Mouse (Mus musculus) heart, embryonic 16.5 days (tissue): Measurements from ENCODE around the gene G6pc2. TPM values are rescaled to one million over a fixed set of nuclear protein-coding genes. Genes with fewer than 3 reads are reported as not detected.

Experiments
- ATAC-seq: fragments of 200-750 bp; cut with Nextera tagmentation; replicated peaks from 2 replicates; pipeline ENCODE4 v1.8.0; 2017; ENCODE audit warnings: moderate number of reproducible peaks; ENCODE audit not compliant: insufficient read depth, low FRiP score; ENCODE audit errors: extremely low read depth
- H3K27ac ChIP-seq: fragments of 300-500 bp; sonication (generic); 2 replicates; pipeline ENCODE4 v1.5.1; 2014; ENCODE audit warnings: mild to moderate bottlenecking, low read length, control low read depth, moderate library complexity
- H3K27me3 ChIP-seq: fragments of 300-500 bp; sonication (generic); 2 replicates; pipeline ENCODE4 v1.6.1; 2014; ENCODE audit warnings: low read length, mixed read lengths; ENCODE audit not compliant: control insufficient read depth, insufficient read depth
- H3K36me3 ChIP-seq: fragments of 300-500 bp; sonication (generic); 2 replicates; pipeline ENCODE4 v1.6.1; 2014; ENCODE audit not compliant: control insufficient read depth, insufficient read depth
- H3K4me1 ChIP-seq: fragments of 300-500 bp; sonication (generic); 2 replicates; pipeline ENCODE4 v1.6.1; 2014; ENCODE audit warnings: low read length, mixed read lengths; ENCODE audit not compliant: control insufficient read depth, insufficient read depth
- H3K4me2 ChIP-seq: fragments of 300-500 bp; sonication (generic); 2 replicates; pipeline ENCODE4 v1.6.1; 2014; ENCODE audit warnings: low read depth, mild to moderate bottlenecking, control low read depth, low read length
- H3K4me3 ChIP-seq: fragments of 300-500 bp; sonication (generic); 2 replicates; pipeline ENCODE4 v1.5.1; 2014; ENCODE audit warnings: mild to moderate bottlenecking, control low read depth, low read length
- H3K9ac ChIP-seq: fragments of 300-500 bp; sonication (generic); 2 replicates; pipeline ENCODE4 v1.6.1; 2014; ENCODE audit warnings: low read length, control low read depth
- H3K9me3 ChIP-seq: fragments of 300-500 bp; sonication (generic); replicated peaks from 2 replicates; pipeline ENCODE4 v1.6.1; 2016; ENCODE audit warnings: low read length; ENCODE audit not compliant: control insufficient read depth
- WGBS: fragments of 180-500 bp; shearing (Covaris S2); extraction: QIAGEN DNeasy Blood & Tissue Kit; methylation state at CpG from one replicate; pipeline ENCODE4 v1.1.7; 2014; 5-methylcytosine and 5-hydroxymethylcytosine counted together
- polyA plus RNA-seq: library from polyadenylated mRNA; unstranded; fragments of >200 nt; fragmentation: Nextera tagmentation; extraction: Ambion mirVana; gene quantifications from 2 replicates; pipeline ENCODE4 v1.2.1, GENCODE M21; 2015

The G6pc2 gene
- polyA plus RNA-seq, 1 experiment from 2014 or later = not detected

- WGBS = 91% methylated on average over 9 of the region's 9 CpGs
- ATAC-seq = no peak
These were observed 16.0 kb downstream of the G6pc2 start for GRCm38 (mm10) chr2:69226876-69227275.

GRCm38 (mm10) chr2:69228635-69229034 lies 17.8 kb downstream of the G6pc2 start:
- WGBS = 80% methylated on average over 6 of the region's 6 CpGs
- Histone ChIP-seq H3K9me3 (no peaks in the 10 kb centered on the region), H3K4me3 (no peak overlapping the region), H3K36me3 (no peaks in the 10 kb centered on the region), H3K9ac (no peak overlapping the region), H3K4me1 (no peaks in the 10 kb centered on the region), H3K27me3 (no peaks in the 10 kb centered on the region), H3K27ac (no peak overlapping the region), H3K4me2 (no peak overlapping the region)
- no peak for ATAC-seq

More at GRCm38 (mm10) chr2:69226876-69227275, 16.0 kb downstream of the G6pc2 start:
- Histone ChIP-seq H3K27me3 (no peaks in the 10 kb centered on the region), H3K4me3 (no peak overlapping the region), H3K27ac (no peak overlapping the region), H3K9ac (no peak overlapping the region), H3K36me3 (no peaks in the 10 kb centered on the region), H3K4me1 (no peaks in the 10 kb centered on the region; the same call in 1 of the 2 replicates), H3K4me2 (no peak overlapping the region), H3K9me3 (no peaks in the 10 kb centered on the region)

DNA sequence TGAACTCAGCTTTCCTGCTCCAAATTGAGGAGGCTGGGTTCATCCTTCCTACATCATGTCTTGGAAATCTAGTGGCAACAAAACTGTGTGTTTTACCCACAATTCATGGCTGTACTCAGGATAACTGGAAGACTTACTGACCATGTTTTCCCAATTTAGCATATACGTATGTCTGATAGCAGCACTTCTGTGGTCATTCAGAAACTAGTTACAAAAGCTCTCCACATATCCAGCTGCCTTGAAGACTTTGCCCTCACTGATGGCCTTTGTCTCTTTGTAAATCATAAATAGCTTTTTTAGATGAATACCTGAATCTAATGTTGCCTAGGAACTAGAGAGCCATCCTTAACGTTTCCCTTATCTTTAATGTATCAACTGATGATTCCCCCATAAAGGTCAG lies 19.3 kb downstream of the G6pc2 start:
- Histone ChIP-seq H3K4me1 (no peaks in the 10 kb centered on the region), H3K4me2 (no peak overlapping the region), H3K27ac (no peak overlapping the region), H3K36me3 (no peaks in the 10 kb centered on the region), H3K9ac (no peak overlapping the region), H3K27me3 (no peaks in the 10 kb centered on the region), H3K9me3 (no peaks in the 10 kb centered on the region), H3K4me3 (no peak overlapping the region)
- WGBS = 75% methylated on average over 2 of the region's 2 CpGs
- no peak for ATAC-seq

DNA sequence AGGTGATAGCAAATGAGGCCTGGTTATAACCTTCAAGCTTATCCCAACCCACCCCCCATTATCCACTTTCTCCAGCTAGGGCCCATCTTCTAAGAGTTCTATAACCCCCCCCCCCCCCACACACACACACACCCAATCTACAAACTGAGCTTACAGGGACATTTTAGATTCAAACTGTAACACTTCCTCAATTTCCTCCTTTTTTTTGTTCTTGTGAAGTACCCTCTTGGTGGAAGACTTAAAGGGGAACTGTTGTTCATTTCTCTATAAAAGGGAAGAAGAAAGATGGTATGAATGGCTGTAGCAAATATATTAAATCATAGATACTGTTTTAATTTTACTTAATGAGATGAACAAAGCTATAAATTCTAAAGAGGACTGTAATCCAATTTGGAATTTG lies 21.2 kb downstream of the G6pc2 start:
- ATAC-seq = no peak
- no peaks in the 10 kb centered on the region for H3K36me3 ChIP-seq
- no peaks in the 10 kb centered on the region for H3K9me3 ChIP-seq
- H3K4me3 ChIP-seq = no peak overlapping the region
- H3K4me2 ChIP-seq = no peak overlapping the region
- H3K27ac ChIP-seq = no peak overlapping the region
- no peaks in the 10 kb centered on the region for H3K4me1 ChIP-seq
- no peak overlapping the region for H3K9ac ChIP-seq
- no peaks in the 10 kb centered on the region for H3K27me3 ChIP-seq

GRCm38 (mm10) chr2:69234976-69235678 lies 24.3 kb downstream of the G6pc2 start:
- Histone ChIP-seq H3K9me3 (no peaks in the 10 kb centered on the region), H3K4me1 (no peaks in the 10 kb centered on the region), H3K27me3 (no peaks in the 10 kb centered on the region), H3K4me2 (no peak overlapping the region), H3K27ac (no peak overlapping the region), H3K9ac (no peak overlapping the region), H3K4me3 (no peak overlapping the region), H3K36me3 (no peaks in the 10 kb centered on the region)
- WGBS = 89% methylated on average over 5 of the region's 5 CpGs
- no peak for ATAC-seq

GRCm38 (mm10) chr2:69239315-69239714 lies 28.4 kb downstream of the G6pc2 start:
- Histone ChIP-seq H3K4me3 (no peak overlapping the region), H3K9ac (no peak overlapping the region), H3K36me3 (no peaks in the 10 kb centered on the region), H3K4me2 (no peak overlapping the region), H3K27me3 (no peaks in the 10 kb centered on the region), H3K27ac (no peak overlapping the region), H3K9me3 (no peaks in the 10 kb centered on the region), H3K4me1 (no peaks in the 10 kb centered on the region)
- 81% methylated on average over 9 of the region's 9 CpGs for WGBS
- no peak for ATAC-seq

GRCm38 (mm10) chr2:69244924-69245323 lies 34.1 kb downstream of the G6pc2 start:
- no peak overlapping the region for H3K4me2 ChIP-seq
- no peaks in the 10 kb centered on the region for H3K36me3 ChIP-seq
- no peaks in the 10 kb centered on the region for H3K4me1 ChIP-seq
- no peaks in the 10 kb centered on the region for H3K27me3 ChIP-seq
- H3K4me3 ChIP-seq = no peak overlapping the region
- no peak overlapping the region for H3K9ac ChIP-seq
- no peak overlapping the region for H3K27ac ChIP-seq
- no peaks in the 10 kb centered on the region for H3K9me3 ChIP-seq
- WGBS = 41% methylated on average over 2 of the region's 2 CpGs
- ATAC-seq = no peak

- no peaks in the 10 kb centered on the region for H3K36me3 ChIP-seq
- H3K4me3 ChIP-seq = no peak overlapping the region
- no peaks in the 10 kb centered on the region for H3K9me3 ChIP-seq
- ATAC-seq = no peak
- H3K4me1 ChIP-seq = no peaks in the 10 kb centered on the region
- 92% methylated on average over 1 of the region's 1 CpGs for WGBS
- H3K4me2 ChIP-seq = no peak overlapping the region
- no peak overlapping the region for H3K27ac ChIP-seq
- H3K9ac ChIP-seq = no peak overlapping the region
- H3K27me3 ChIP-seq = no peaks in the 10 kb centered on the region
These were observed 36.2 kb downstream of the G6pc2 start for GRCm38 (mm10) chr2:69247081-69247480.

- H3K9me3 ChIP-seq = no peaks in the 10 kb centered on the region
- no peak overlapping the region for H3K4me3 ChIP-seq
- H3K4me2 ChIP-seq = no peak overlapping the region
- H3K27ac ChIP-seq = no peak overlapping the region
- H3K36me3 ChIP-seq = no peaks in the 10 kb centered on the region
- H3K9ac ChIP-seq = no peak overlapping the region
- no peaks in the 10 kb centered on the region for H3K4me1 ChIP-seq
- WGBS = 58% methylated on average over 16 of the region's 16 CpGs
- H3K27me3 ChIP-seq = no peaks in the 10 kb centered on the region
- no peak for ATAC-seq
These were observed 37.4 kb downstream of the G6pc2 start for GRCm38 (mm10) chr2:69248221-69248755.
